Mouse (Mus musculus) forebrain, embryonic 13.5 days (tissue): ENCODE measurements at regions not wholly inside any gene's neighbourhood (a gene's known extent, or its start where the extent isn't known, plus 50 kb on each side); places are given as distances from the start of the nearest gene placed in this dataset.

Source experiments
- ATAC-seq: fragments of 200-750 bp; cut with Nextera tagmentation; 2 replicates; pipeline ENCODE4 v1.8.0; 2017
- H3K27ac ChIP-seq: fragments of 300-500 bp; sonication (generic); 2 replicates; pipeline ENCODE4 v1.5.1; 2015; ENCODE audit warnings: inconsistent platforms, mild to moderate bottlenecking, moderate library complexity
- H3K27me3 ChIP-seq: fragments of 300-500 bp; sonication (generic); 2 replicates; pipeline ENCODE4 v1.6.1; 2015; ENCODE audit warnings: mild to moderate bottlenecking, inconsistent platforms
- H3K36me3 ChIP-seq: fragments of 300-500 bp; sonication (generic); 2 replicates; pipeline ENCODE4 v1.6.1; 2015; ENCODE audit warnings: mild to moderate bottlenecking, inconsistent platforms; ENCODE audit not compliant: poor library complexity, severe bottlenecking
- H3K4me1 ChIP-seq: fragments of 300-500 bp; sonication (generic); 2 replicates; pipeline ENCODE4 v1.6.1; 2015; ENCODE audit warnings: inconsistent platforms
- H3K4me2 ChIP-seq: fragments of 300-500 bp; sonication (generic); 2 replicates; pipeline ENCODE4 v1.6.1; 2015; ENCODE audit warnings: inconsistent platforms, mild to moderate bottlenecking, moderate library complexity
- H3K4me3 ChIP-seq: fragments of 300-500 bp; sonication (generic); 2 replicates; pipeline ENCODE4 v1.5.1; 2015; ENCODE audit warnings: mild to moderate bottlenecking, inconsistent platforms
- H3K9ac ChIP-seq: fragments of 300-500 bp; sonication (generic); 2 replicates; pipeline ENCODE4 v1.6.1; 2015; ENCODE audit warnings: mild to moderate bottlenecking, inconsistent platforms
- H3K9me3 ChIP-seq: fragments of 300-500 bp; sonication (generic); replicated peaks from 2 replicates; pipeline ENCODE4 v1.6.1; 2016; ENCODE audit warnings: inconsistent platforms
- WGBS: fragments of 180-500 bp; shearing (Covaris S2); methylation state at CpG from one replicate; pipeline ENCODE4 v1.1.7; 2015; 5-methylcytosine and 5-hydroxymethylcytosine counted together

- 53% methylated on average over 4 of the region's 4 CpGs for WGBS
- Histone ChIP-seq H3K27me3 (no peaks in the 10 kb centered on the region), H3K27ac (no peak overlapping the region), H3K4me2 (no peak overlapping the region), H3K36me3 (no peaks in the 10 kb centered on the region), H3K4me3 (no peak overlapping the region), H3K9ac (no peak overlapping the region), H3K9me3 (no peaks in the 10 kb centered on the region), H3K4me1 (no peaks in the 10 kb centered on the region)
- ATAC-seq, result peak; percentile 63; the same call in 1 of the 2 replicates
Observed at GRCm38 (mm10) chr15:60476755-60477310, 376.7 kb downstream of the Fam84b start.

GRCm38 (mm10) chr15:60475086-60475485 is 378.5 kb downstream of the Fam84b start:
- no peak for ATAC-seq
- Histone ChIP-seq H3K36me3 (no peaks in the 10 kb centered on the region), H3K4me3 (no peak overlapping the region), H3K27me3 (no peaks in the 10 kb centered on the region), H3K9me3 (no peaks in the 10 kb centered on the region), H3K4me1 (no peaks in the 10 kb centered on the region), H3K27ac (no peak overlapping the region), H3K4me2 (no peak overlapping the region), H3K9ac (no peak overlapping the region)
- WGBS, result 8% methylated on average over 3 of the region's 3 CpGs

- Histone ChIP-seq H3K9ac (no peak overlapping the region), H3K36me3 (no peaks in the 10 kb centered on the region), H3K4me1 (no peaks in the 10 kb centered on the region), H3K27ac (no peak overlapping the region), H3K4me2 (no peak overlapping the region), H3K4me3 (no peak overlapping the region), H3K27me3 (no peaks in the 10 kb centered on the region), H3K9me3 (no peaks in the 10 kb centered on the region)
- no peak for ATAC-seq
- WGBS, result 73% methylated on average over 1 of the region's 1 CpGs
Observed at GRCm38 (mm10) chr15:60431916-60432315, 415.5 kb upstream of the 4933412E24Rik start.

DNA sequence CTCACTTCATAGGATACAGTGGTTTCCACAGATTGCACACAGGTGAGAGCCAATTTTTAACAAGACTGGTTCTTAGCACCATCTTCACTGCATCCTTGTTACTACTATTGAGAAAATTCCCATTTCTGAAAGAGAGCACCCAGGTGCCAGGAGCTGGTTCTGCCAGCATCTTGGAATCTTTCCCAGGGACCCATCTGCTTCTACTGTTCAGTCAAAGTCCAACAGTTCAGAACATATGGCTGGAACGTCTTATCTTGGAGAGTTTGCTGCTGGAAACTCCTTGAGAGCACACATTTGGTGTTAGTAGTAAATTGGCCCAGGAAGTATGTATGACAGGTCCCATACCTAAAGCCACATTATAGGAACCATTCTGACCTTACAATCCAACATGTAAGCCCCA is 402.7 kb upstream of the 4933412E24Rik start:
- Histone ChIP-seq H3K9me3 (no peaks in the 10 kb centered on the region), H3K9ac (no peak overlapping the region), H3K4me2 (no peak overlapping the region), H3K27ac (no peak overlapping the region), H3K4me3 (no peak overlapping the region), H3K36me3 (no peaks in the 10 kb centered on the region), H3K27me3 (no peaks in the 10 kb centered on the region), H3K4me1 (no peaks in the 10 kb centered on the region)
- ATAC-seq, result peak; percentile 45; the same call in 1 of the 2 replicates
- WGBS, result 76% methylated on average over 1 of the region's 1 CpGs

GRCm38 (mm10) chr15:60392267-60392666 is 375.9 kb upstream of the 4933412E24Rik start:
- Histone ChIP-seq H3K36me3 (no peaks in the 10 kb centered on the region), H3K27me3 (no peaks in the 10 kb centered on the region), H3K9ac (no peak overlapping the region), H3K4me3 (no peak overlapping the region), H3K27ac (no peak overlapping the region), H3K4me2 (no peak overlapping the region), H3K4me1 (no peaks in the 10 kb centered on the region), H3K9me3 (no peaks in the 10 kb centered on the region)
- 67% methylated on average over 7 of the region's 7 CpGs for WGBS
- no peak for ATAC-seq

DNA sequence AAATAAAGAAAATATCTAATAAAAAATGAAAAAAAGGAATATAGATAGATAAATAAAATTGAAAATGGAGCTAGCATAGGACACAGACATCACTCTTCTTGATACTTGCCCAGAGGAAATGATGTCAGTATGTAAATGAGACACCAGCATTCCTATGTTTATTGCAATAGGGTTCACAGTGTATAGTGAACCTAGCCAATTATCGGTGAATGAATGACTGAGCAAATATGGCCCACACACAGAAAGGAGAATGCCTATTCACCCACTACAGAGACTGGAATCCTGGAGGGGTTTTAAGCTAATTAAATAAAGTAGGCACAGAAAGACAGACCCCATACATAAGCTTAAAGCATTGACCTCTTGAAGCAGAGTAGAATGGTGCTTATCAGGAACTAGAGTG is 373.9 kb upstream of the 4933412E24Rik start:
- no peak overlapping the region for H3K4me3 ChIP-seq
- H3K36me3 ChIP-seq, result no peaks in the 10 kb centered on the region
- H3K4me2 ChIP-seq, result no peak overlapping the region
- 16% methylated on average over 1 of the region's 1 CpGs for WGBS
- peak; percentile 71; the same call in 1 of the 2 replicates for ATAC-seq
- H3K9ac ChIP-seq, result no peak overlapping the region
- H3K4me1 ChIP-seq, result no peaks in the 10 kb centered on the region
- no peaks in the 10 kb centered on the region for H3K9me3 ChIP-seq
- H3K27me3 ChIP-seq, result no peaks in the 10 kb centered on the region
- H3K27ac ChIP-seq, result no peak overlapping the region

- ATAC-seq, result peak; percentile 66; the same call in 1 of the 2 replicates
- no peak overlapping the region for H3K9ac ChIP-seq
Observed at GRCm38 (mm10) chr15:60387962-60388361, 371.5 kb upstream of the 4933412E24Rik start.

More at GRCm38 (mm10) chr15:60387962-60388361, 371.5 kb upstream of the 4933412E24Rik start:
- no peaks in the 10 kb centered on the region for H3K27me3 ChIP-seq
- H3K36me3 ChIP-seq, result no peaks in the 10 kb centered on the region
- WGBS, result 77% methylated on average over 2 of the region's 2 CpGs
- no peak overlapping the region for H3K4me3 ChIP-seq
- H3K4me2 ChIP-seq, result no peak overlapping the region
- no peak overlapping the region for H3K27ac ChIP-seq
- no peaks in the 10 kb centered on the region for H3K9me3 ChIP-seq
- no peaks in the 10 kb centered on the region for H3K4me1 ChIP-seq
